In genomic region chr7:119513056-119513455, GRCm38 (mm10) we compare ENCODE assay signal across 9 mouse cellular contexts. TPM values are rescaled to one million over a fixed set of nuclear protein-coding genes. Genes with fewer than 3 reads are reported as not detected.
DNase-seq lines count a peak whose midpoint lies in the region; ATAC-seq lines count a peak whose summit lies in the region.
"Had no signal": no experiment of that assay in that cellular context is flagged by ENCODE, and none has a peak within 500 bp of the region (broad histone marks: within the 10 kb centered on the region; RNA-seq: fewer than 3 reads in every experiment).

No protein-coding gene starts in this region.

- no peak overlapping the region for H3K27ac ChIP-seq in heart, embryonic 10.5 days
- H3K27ac ChIP-seq: lung, embryonic 15.5 days had no signal

- H3K4me3 ChIP-seq in megakaryocyte, embryonic 14.5 days (replicated peaks), result peak overlapping the region; percentile 12
- no peak overlapping the region for H3K4me3 ChIP-seq in heart, embryonic 10.5 days
- H3K4me3 ChIP-seq: lung, embryonic 15.5 days had no signal

- H3K9me3 ChIP-seq in megakaryocyte, embryonic 14.5 days, result no peaks in the 10 kb centered on the region
- H3K9me3 ChIP-seq in heart, embryonic 10.5 days, result no peaks in the 10 kb centered on the region
- H3K9me3 ChIP-seq: lung, embryonic 15.5 days had no signal

- WGBS in heart, embryonic 10.5 days, result 36% methylated on average over 7 of the region's 7 CpGs

- no peaks in the 10 kb centered on the region for H3K36me3 ChIP-seq in megakaryocyte, embryonic 14.5 days (replicated peaks; ENCODE audit: low read length)
- H3K36me3 ChIP-seq in heart, embryonic 10.5 days, result no peaks in the 10 kb centered on the region
- H3K36me3 ChIP-seq: lung, embryonic 15.5 days had no signal

- DNase-seq in c-Kit-positive CD71-positive TER-119-negative erythroid progenitor cells, embryonic 14.5 days (ENCODE audit: low read depth), result peak; percentile 19
- DNase-seq in forelimb bud, embryonic 11.5 days (ENCODE audit: low read depth, low spot score), result peak; percentile 39
- peak; percentile 59 to 63 for DNase-seq in layer of hippocampus, postnatal 10 days (ENCODE audit: low spot score in 2 of 2)
- DNase-seq in mesoderm, embryonic 11.5 days (ENCODE audit: low read depth, low spot score), result peak; percentile 56
- DNase-seq in heart, embryonic 10.5 days (ENCODE audit: low spot score), result no peak

- H3K4me1 ChIP-seq in megakaryocyte, embryonic 14.5 days, result no peaks in the 10 kb centered on the region
- H3K4me1 ChIP-seq in heart, embryonic 10.5 days, result no peaks in the 10 kb centered on the region
- H3K4me1 ChIP-seq: lung, embryonic 15.5 days had no signal

- H3K27me3 ChIP-seq in megakaryocyte, embryonic 14.5 days (replicated peaks), result no peaks in the 10 kb centered on the region
- no peaks in the 10 kb centered on the region for H3K27me3 ChIP-seq in heart, embryonic 10.5 days (ENCODE audit: insufficient read depth, poor library complexity, severe bottlenecking)
- H3K27me3 ChIP-seq: lung, embryonic 15.5 days had no signal

- no peak for ATAC-seq in megakaryocyte, adult 5-6 weeks (ENCODE audit: poor library complexity, severe bottlenecking)
- no peak for ATAC-seq in activated CD4-positive, CD25-positive, alpha-beta regulatory T cell, adult 4 months

RNA-seq across cellular contexts. Expression of gene Acsm5, which starts 6.2 kb away (rescaled TPM):
- not detected in 2 replicates for polyA plus RNA-seq in megakaryocyte, embryonic 14.5 days (2012; ENCODE audit: insufficient read depth, low replicate concordance)
- not detected in 2 replicates for total RNA-seq in megakaryocyte, adult 5-6 weeks (2015)
- not detected in 2 replicates for total RNA-seq in megakaryocyte, adult 5-6 weeks (2017)
- total RNA-seq in layer of hippocampus, postnatal 10 days (2021), result under 1 TPM; 0.22 to 0.34 TPM
- not detected for polyA plus RNA-seq in activated CD4-positive, CD25-positive, alpha-beta regulatory T cell, adult 4 months (2017; shearing (Covaris generic))
- polyA plus RNA-seq in heart, embryonic 10.5 days (2016; fragmentation: Nextera tagmentation; extraction: Ambion mirVana), result not detected in 2 replicates
- polyA plus RNA-seq: lung, embryonic 15.5 days had no signal

RNA-seq across cellular contexts. Expression of gene Pdilt, which starts 10.2 kb away (rescaled TPM):
- polyA plus RNA-seq in megakaryocyte, embryonic 14.5 days (2012; ENCODE audit: insufficient read depth, low replicate concordance), result not detected in 2 replicates
- total RNA-seq in megakaryocyte, adult 5-6 weeks (2015), result not detected in 2 replicates
- total RNA-seq in megakaryocyte, adult 5-6 weeks (2017), result not detected in 2 replicates
- total RNA-seq in layer of hippocampus, postnatal 10 days (2021), result not detected
- polyA plus RNA-seq in activated CD4-positive, CD25-positive, alpha-beta regulatory T cell, adult 4 months (2017; shearing (Covaris generic)), result not detected
- polyA plus RNA-seq in heart, embryonic 10.5 days (2016; fragmentation: Nextera tagmentation; extraction: Ambion mirVana), result not detected in 2 replicates
- polyA plus RNA-seq: lung, embryonic 15.5 days had no signal

RNA-seq across cellular contexts. Expression of gene Umod, which starts 34.0 kb away (rescaled TPM):
- not detected in 2 replicates for polyA plus RNA-seq in megakaryocyte, embryonic 14.5 days (2012; ENCODE audit: insufficient read depth, low replicate concordance)
- total RNA-seq in megakaryocyte, adult 5-6 weeks (2015), result not detected in 2 replicates
- not detected in 2 replicates for total RNA-seq in megakaryocyte, adult 5-6 weeks (2017)
- total RNA-seq in layer of hippocampus, postnatal 10 days (2021), result not detected
- polyA plus RNA-seq in activated CD4-positive, CD25-positive, alpha-beta regulatory T cell, adult 4 months (2017; shearing (Covaris generic)), result not detected
- polyA plus RNA-seq in heart, embryonic 10.5 days (2016; fragmentation: Nextera tagmentation; extraction: Ambion mirVana), result 0.20 TPM in 1 of 2 replicates, not detected in the other
- polyA plus RNA-seq: lung, embryonic 15.5 days had no signal

RNA-seq across cellular contexts. Expression of gene Acsm2, which starts 41.1 kb away (rescaled TPM):
- polyA plus RNA-seq in megakaryocyte, embryonic 14.5 days (2012; ENCODE audit: insufficient read depth, low replicate concordance), result not detected in 2 replicates
- not detected in 2 replicates for total RNA-seq in megakaryocyte, adult 5-6 weeks (2015)
- total RNA-seq in megakaryocyte, adult 5-6 weeks (2017), result not detected in 2 replicates
- not detected for total RNA-seq in layer of hippocampus, postnatal 10 days (2021)
- under 1 TPM in 1 of 2 experiments, not detected in 1; 0.25 TPM for polyA plus RNA-seq in activated CD4-positive, CD25-positive, alpha-beta regulatory T cell, adult 4 months (2017; shearing (Covaris generic))
- polyA plus RNA-seq in heart, embryonic 10.5 days (2016; fragmentation: Nextera tagmentation; extraction: Ambion mirVana), result not detected in 2 replicates

RNA-seq across cellular contexts. Expression of gene Gp2, which starts 54.0 kb away (rescaled TPM):
- not detected in 2 replicates for polyA plus RNA-seq in megakaryocyte, embryonic 14.5 days (2012; ENCODE audit: insufficient read depth, low replicate concordance)
- not detected in 2 replicates for total RNA-seq in megakaryocyte, adult 5-6 weeks (2015)
- total RNA-seq in megakaryocyte, adult 5-6 weeks (2017), result not detected in 2 replicates
- total RNA-seq in layer of hippocampus, postnatal 10 days (2021), result not detected
- not detected for polyA plus RNA-seq in activated CD4-positive, CD25-positive, alpha-beta regulatory T cell, adult 4 months (2017; shearing (Covaris generic))
- not detected in 2 replicates for polyA plus RNA-seq in heart, embryonic 10.5 days (2016; fragmentation: Nextera tagmentation; extraction: Ambion mirVana)
- polyA plus RNA-seq: lung, embryonic 15.5 days had no signal
